Mouse (Mus musculus) adipocyte (in vitro differentiated cells): Measurements from ENCODE around the gene Rel.
"Not testable (repeated sequence)": the region's sequence is repeated elsewhere in the genome, so short reads cannot be mapped to it uniquely, and the experiment has no call there.

ENCODE experiments used
- DNase-seq: peaks from one replicate; pipeline ENCODE4 v3.0.0-alpha.2; 2016; ENCODE audit warnings: low spot score

Rel gene

DNA sequence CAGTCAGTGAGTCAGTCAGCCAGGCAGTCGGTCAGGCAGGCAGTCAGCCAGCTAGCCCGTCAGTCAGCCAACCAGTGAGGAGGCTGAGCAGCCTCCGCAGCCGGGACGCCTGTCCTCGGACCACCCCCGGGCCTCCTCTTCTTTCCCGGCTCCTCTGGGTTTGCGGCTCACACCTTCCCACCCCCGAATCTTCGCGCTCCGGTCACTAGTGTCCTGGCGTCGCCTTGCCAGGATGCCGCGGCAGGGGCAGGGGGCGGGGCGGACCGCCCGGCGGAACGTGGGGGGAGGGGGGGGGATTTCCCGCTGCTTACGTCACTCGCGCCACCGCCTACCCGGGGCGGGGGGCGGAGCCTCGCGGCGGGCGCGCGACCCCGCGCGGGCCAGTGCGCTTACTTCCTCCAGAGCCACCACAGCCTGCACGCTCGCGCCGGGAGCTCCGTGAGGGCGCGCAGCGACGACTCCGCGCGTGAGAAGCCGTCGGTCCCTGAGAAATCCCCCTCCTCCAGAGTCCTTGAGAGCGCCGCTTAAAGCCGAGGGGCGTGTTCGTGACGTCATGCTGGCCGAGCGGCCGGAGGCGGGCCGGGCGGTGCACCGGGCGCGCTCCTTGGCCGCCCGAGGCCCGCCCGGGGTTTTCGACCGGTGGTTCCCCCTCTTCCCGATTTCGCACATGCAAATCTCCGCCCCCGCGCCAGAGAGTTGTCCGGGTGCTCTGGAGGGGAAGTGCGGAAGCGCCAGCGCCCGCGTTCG is at the start of gene Rel:
TSS of gene Rel (minus strand) at position 211 of the 747 bp plus-strand sequence.
- peak; percentile 95 for DNase-seq

DNA sequence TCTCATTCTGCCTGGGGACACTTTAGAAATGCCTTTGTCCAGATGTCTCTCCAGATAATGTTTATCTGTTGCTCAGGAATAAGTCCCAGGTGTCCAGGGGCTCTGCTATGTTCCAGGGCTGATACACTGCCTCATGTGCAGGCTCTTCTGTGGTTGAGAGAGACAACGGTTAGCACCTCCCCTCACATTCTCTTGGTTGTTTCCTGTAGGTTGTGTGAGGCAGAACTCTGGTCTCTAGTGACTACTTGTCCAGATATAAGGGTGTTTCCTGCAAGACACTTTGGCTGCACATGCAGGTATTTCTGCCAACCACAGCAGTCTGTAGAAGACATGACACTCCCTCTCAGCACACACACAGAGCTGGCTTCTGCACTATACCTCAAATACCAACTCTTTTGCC is 48.0 kb upstream of the Rel start:
- no peak for DNase-seq

DNA sequence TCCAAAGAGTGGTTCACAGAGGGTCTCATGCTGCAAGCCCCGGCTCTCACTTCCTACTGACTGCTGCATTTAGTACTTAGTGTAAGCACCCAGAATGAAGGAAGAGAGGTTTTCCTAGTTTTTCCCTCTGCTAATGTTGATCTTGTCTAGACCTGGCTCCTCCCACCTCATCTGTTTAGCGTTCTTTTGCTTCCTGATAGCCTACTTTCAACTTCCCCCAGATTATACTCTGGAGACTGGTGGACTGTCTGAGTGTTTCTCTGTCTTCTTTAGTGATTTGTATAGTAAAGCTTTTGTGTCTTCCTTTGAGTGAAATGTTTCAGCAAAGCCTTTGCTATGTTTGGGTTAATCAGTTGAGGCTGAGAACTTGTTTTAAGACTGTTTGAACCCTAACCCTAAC is 40.0 kb upstream of the Rel start:
- DNase-seq: no peak

DNA sequence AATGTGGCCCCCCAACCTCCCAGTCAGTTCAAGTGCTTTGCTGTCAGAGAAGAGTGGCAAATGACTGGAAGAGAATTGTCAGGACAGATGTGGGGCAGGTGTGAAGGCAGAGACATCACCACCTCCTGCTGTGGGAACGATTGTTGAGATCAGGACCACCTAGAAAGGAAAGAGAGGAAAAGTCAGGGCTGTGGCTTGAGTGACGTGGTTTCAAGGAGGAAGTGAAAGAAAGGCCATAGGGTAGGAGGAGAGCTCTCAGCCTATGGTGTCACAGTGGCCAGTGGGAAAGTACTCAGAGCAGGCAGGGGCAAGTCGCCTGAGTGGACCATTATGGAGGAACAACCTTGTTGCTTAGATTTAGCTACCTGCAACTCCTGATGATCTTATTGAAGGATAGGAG is 34.9 kb upstream of the Rel start:
- no peak for DNase-seq

DNA sequence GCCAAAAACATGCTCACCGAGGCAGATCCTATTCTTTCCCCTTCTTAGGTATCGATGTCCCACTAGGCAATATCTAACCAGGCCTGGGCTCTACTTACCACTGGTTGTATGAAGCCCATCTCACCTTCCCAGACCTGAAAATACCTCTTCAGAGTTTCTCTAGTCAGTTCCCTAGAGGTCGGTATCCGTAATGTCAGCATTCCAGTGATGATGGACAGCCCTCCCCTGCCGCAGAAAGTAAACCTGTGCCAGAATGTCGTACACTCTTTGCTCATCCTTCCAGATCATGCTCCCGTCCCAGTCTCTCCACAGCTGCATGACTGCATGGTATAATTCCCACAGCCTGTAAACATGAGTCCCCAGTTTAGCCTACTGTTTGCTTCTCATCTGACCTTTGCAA is 32.4 kb upstream of the Rel start:
- no peak for DNase-seq

DNA sequence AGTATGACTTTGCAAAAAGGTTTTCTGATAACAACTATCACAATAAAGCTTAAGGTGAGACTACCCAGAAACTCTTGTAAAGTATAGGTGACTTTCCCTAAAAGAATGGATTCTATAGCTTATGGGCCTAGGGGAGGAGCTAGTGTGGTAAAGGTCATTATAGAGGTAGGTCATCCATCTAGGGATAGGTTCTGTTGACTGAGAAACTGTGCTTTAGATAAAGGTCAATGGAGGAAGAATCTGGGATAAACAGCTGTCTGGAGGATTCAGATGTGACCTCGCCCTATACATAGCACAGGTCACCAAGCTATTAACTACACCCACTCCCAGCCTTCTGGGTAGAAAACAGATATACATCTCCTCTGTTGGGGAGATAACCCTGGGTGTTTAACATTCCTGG is 31.5 kb upstream of the Rel start:
- DNase-seq: no peak

DNA sequence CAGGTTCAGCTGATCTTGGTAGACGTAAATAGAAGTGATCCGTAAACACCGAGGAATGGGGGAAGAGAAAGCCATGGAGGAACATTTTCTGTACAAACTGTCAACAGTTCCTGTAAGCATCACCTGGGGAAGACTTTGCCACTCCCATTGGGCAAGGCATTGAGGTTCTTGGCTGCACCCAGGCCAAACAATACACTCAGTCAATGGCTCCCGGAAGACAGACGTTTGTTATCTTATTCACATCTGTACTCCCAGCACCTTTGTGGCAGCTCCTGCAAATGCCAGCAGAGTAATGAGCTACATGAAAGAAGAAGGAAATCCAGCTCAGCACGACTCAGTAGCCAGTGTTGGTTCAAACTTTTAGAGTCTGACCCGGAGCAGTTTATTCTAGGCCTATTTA is 31.1 kb upstream of the Rel start:
- no peak for DNase-seq

DNA sequence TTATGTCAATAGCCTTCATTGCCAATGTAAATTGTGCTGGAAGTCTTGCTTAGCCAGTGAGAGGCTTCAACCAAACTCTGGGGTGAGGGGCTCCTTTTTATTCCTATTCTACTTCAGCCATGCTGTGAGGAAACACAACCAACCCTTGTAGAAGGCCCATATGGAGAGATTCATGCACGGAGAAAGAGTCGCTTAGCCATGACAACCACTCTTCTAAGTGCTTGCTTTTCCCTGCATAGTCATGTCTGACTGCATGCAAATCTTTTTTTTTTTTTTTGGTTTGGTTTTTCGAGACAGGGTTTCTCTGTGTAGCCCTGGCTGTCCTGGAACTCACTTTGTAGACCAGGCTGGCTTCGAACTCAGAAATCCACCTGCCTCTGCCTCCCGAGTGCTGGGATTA is 12.9 kb upstream of the Rel start:
- not testable (repeated sequence) for DNase-seq

DNA sequence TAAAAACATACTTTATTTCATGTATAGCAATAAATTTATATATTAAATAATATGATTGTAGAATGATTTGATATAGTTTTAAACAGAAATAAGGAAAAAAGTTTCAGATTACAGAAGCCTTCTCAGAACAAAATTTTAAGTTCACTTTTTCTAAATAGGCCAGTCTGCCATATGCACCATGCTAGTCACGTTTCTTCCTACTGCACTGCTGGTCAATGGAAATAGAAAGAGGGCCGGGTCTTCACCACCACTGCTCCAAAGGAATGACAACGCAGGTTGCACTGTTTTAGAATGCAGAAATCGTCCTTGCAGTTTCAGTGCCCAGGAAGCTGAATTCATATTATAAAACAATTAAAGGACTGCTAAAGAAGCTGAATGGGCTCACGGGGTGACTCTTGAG is 12.3 kb upstream of the Rel start:
- no peak for DNase-seq

DNA sequence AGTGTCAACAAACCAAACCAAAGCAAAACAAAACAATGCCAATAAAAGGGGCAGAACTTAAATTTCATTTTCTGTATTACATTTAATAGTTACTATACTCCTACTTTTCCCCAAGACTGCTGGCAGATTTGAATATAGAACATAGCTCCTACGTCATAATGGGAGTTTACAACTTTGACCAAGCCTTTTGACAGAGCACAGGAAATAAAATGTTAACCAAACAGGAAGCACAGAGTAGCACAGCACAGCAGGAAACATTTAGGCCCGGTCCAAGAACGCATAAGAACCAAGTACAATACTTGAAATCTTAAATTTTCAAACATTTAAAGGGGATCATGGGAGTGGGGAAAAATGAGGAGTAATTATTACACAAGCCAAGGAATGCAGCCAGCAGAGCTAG is 11.3 kb upstream of the Rel start:
- DNase-seq: no peak

DNA sequence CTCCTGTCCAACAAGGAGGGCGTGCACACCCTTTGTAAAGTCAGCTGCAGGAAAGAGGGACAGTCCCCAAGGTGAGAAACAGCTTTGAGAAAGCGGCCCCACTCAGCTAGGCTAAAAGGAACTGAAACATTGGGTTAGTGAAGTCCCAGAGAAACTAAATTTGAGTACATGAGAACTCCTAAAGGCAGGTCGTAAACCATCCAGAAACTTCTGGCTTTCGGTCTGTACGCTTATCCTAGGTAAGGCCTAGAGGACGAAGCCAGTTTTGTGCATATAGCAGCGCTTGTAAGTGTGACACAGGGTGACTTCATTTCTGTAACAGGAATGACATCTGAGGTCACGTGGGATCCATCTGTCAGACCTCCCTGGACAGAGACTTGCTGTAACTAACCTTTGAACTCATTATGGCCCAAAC is 8.0 kb upstream of the Rel start:
- DNase-seq: no peak

DNA sequence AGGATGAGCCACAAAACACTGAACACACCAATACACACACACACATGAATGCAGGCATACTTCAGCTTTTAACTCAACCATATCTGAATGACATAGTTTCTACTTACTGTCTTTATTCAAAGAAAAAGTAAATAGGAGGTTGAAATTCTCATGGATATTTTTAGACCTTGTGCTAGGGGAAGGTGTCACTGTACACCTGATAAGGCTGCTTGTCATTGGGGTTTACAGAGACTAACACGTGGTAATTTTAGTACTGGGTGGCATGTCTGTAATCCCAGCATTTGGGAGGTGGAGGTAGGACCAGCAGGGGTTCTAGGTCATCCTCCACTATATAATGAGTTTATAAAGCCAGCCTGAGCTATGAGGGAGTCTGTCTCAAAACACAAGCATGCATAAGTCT is 1.7 kb upstream of the Rel start:
- DNase-seq: no peak

DNA sequence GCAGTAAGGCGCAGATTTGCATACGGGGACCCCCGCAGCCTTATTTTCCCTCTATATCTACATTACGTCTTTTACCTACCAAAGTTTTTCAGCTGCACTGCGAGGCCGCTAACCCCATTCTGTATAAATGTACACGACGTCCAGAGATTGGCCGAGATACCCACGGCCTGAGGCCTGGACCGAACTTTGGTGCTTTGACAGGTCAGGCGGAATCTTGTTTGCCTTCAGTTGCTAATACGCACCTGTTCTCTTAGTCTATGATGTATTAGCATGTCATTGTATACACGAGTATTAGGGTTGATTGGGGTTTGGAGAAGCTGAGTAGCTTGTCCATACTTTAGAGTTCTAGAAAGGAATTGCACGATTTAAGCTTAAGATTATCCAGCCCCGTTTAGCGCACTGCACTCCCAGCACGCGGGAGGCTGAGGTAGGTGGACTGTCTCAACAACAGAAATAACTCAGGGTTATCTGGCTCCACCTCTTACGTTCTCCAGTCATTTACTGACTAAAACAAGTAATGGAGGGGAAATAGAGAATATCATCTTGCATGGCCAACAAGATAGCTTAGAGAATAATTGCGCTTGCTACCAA is 832 bp upstream of the Rel start:
- no peak for DNase-seq

DNA sequence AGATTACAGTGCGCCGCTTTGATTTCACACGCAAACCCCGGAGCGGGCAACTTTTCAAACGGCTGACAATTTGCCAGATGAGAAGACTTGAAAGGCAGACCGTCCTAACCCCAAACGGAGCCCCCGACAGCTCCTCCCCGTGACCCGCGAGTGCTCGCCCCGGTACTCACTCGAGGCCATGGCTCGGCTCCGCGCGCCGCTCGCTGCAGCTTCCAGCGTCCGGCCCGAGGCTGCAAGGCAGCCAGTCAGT is 335 bp downstream of the Rel start:
- no peak for DNase-seq

DNA sequence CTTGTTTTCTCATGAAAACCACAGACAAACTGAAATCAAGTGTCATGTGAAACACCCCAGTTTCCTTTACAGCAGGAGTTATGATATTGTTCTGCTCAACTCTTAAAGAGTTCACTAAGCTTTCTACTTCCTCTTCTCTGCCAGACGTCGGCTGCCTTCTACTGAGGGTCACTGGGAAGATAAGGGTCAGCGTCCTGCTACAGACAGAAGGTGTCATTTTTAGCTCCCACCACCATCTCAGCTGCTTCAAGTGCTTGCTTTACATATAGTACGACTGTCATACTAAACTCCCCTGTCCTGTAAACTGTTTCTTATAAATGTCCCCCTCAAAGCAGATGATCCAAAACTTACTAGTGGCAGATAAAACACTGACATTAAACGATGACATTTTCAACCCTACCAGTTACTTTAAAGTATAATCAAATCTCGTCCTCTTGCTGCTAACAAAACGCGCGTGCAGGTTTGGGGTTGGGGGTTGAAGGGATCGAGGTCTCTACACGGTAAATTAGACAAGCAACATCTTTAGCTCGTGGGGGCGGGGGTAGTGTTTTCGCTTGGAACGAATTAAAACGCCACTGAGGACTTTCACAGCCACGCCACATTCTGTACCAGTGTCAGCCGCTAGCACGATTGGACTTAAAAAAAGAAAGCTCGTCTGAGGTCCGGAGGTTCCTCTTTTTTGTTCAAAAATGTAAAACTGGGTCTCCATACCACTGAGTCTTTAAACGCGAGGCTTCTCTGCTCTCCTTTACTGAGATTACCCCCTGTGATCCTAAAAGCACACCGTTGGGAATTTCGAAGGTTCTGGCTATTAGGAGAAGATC is 872 bp downstream of the Rel start:
- DNase-seq: peak; percentile 23

DNA sequence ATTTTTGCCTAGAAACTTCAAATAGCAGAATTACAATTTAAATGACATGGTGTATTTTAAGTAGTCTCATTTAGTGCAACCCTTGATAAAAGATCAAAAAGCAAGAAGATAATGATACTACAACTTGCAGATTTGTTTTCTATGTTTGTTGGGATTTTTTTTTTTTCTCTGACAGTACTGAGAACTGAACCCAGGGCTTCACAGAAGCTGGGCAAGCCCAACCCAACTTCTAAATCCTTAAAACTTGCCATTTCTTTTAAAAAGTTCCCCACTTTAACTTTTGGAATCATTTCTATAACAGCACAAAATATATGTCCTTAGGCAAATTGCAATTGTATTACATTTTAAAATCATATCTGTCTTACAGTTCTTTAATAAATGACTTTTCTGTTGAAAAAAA is 1.7 kb downstream of the Rel start:
- DNase-seq: no peak

DNA sequence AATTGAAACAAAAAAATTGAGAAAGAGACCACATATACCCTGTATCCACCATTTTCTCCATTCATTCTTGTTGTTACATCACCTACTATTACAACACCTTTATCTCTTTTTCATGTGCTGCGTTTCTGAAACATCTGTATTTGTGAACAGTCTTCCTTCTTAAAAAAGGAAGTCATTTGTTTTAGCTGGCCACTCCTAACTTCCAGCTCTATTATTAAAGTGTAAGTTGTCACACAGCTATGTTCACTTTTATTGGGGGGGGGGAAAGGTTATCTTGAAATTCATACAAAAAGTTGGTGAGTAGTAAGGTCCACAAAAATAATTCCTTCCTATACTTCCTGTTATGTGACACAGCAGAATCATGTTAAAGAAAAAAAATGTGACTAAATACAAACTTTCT is 2.8 kb downstream of the Rel start:
- no peak for DNase-seq

DNA sequence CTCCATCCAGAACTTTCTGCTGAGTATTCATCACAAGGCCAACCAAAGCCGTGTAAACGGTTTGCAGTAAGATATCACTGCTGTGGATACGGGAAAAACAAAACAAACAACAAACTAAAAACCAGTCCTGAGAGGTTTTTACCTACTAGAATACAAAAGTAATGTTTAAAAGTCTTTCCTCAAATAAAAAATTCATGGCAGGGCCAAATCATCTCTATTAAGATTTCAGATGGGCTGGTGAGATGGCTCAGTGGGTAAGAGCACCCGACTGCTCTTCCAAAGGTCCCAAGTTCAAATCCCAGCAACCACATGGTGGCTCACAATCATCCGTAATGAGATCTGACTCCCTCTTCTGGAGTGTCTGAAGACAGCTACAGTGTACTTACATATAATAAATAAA is 3.4 kb downstream of the Rel start:
- not testable (repeated sequence) for DNase-seq

DNA sequence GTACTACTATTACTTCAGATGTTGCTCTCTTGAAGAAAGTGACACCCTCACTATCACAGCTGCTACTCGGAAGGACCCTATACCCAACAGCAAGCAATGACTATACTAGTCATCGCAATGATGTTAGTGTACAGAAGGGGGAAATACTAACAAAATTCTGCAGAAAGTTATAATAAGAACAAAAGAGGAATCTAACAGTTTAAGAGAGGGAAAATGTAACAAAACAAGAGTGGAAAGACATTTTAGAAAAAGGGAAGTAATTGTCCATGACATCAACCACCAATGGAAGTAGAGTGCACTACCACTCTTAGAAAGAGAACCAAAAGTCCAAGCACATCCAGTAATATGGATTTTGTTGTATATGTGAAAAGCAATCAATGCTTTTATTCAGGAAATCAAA is 8.1 kb downstream of the Rel start:
- DNase-seq: no peak

DNA sequence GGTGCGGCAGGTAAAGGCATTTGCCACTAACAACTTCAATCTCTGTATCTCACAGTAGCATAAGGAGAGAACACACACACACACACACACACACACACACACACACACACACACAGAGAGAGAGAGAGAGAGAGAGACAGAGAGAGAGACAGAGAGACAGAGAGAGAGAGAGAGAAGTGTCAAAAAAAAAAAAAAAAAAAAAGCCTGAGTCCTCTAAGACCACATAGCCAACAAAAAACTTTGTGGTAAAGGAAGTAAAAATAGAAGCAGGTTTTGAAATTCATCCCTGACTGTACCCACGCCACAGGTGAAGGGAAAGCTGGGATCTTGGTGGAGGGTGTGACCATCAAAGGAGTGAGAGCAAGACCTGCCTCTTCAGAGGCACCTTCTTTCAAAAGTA is 12.6 kb downstream of the Rel start:
- no peak for DNase-seq

DNA sequence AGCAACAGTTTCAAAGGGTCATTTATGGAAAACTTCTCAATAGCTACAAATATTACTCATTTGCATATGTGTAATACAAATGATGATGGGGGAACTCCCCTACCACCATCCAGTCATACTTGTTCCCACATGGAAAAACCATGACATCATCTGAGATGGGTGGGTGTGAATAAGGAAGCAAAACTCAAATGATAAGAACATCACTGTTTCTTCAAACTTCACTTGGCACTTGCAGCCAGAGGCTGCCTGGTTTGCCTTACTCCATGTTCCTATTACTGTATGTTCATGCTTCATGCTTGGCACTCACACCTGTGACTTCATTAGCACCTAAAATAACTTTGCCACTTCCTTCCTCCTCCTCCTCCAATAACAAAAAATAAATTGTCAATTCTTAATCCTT is 16.4 kb downstream of the Rel start:
- no peak for DNase-seq

DNA sequence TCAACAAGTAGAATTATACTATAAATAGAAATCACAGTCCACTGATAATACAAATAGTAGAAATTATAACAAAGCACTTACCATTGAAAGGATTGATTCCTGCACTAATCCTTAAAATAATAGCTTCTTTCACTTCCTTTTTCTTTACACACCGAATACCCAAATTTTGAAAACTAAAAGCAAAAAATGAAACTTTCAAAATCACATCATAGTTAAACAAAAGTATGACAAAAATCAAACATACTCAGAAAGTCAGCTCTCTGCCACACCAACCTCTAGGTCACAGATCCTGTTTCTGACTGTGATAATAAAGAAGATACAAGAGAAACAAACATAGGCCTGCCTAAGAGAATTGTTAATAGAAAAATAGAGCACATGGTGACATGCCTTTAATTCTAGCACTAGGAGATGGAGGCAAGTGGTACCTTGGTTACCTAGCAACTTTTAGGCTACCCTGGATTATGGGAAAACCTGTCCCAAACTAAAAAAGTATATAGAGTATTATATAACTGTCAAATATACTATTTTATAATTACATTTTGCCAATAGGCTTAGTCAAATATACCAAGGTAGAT is 17.5 kb downstream of the Rel start:
- DNase-seq: no peak

DNA sequence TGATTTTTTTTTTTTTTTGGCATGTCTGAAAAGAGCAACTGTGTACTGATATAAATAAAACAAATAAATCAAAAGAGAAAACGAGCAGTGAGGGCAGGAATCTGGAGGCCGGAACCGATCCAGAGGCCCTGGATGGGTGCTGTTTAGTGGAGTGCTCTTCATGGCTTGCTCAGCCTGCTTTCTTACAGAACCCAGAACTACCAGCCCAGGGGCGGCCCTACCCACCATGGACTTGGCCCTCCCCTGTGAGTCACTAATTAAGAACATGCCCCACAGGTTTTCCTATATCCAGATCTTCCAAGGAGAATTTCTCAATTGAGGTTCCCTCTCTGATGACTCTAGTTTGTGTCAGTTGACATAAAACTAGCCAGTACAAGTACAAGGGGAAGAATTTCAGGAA is 24.7 kb downstream of the Rel start:
- DNase-seq: no peak
